Mouse (Mus musculus) central nervous system, embryonic 18 days (tissue): ENCODE results near the gene Gphn. TPM values are rescaled to one million over a fixed set of nuclear protein-coding genes. Genes with fewer than 3 reads are reported as not detected.

Experiments used
- polyA plus RNA-seq: library from polyadenylated mRNA; depleted of rRNA; stranded (reverse); fragments of >200 nt; gene quantifications from 2 replicates; pipeline ENCODE4 v1.2.3, GENCODE M21; 2012; rRNA removed

Gene Gphn
- polyA plus RNA-seq, result 63.9 and 67.3 TPM in 2 replicates

DNA sequence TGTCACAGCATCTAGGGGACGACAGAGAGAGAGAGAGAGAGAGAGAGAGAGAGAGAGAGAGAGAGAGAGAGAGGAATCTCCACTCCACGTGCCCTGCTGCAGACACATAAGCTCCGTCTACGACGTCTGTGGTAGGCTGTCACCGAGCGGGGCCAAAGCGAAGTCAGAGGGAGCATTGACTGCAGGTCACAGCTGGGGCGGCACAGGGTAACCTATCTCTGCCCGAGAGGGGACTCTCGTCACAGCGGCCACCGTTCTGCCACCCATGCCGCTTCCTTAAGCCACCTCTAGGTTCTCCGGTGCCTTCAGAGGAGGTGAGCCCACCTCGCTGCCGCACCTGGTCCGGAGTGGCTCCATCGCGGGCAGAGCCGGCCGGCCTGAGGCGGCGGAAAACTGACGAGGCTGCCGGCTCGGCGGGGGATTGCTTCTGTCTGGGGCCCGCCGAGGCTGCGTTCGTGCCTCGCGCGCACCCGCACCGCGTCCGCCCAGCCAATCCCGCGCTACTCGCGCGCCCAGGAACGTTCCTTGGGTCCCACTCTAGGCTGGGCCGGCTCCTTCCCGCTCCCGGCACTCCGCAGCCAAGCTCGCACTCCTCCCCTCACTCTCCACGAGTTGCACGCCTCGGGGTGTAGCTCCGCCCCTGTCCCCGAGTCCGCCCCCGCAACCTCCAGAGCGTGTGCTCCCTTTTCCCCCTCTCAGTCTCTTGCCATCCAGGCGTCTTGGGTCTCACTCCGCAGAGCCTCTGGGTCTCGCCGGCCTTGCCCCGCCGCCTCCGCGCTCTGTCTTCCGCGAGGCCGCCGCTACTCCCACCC lies at the start of gene Gphn:
Gene Gphn (plus strand): TSS at position 673 of the 812 bp plus-strand sequence.

DNA sequence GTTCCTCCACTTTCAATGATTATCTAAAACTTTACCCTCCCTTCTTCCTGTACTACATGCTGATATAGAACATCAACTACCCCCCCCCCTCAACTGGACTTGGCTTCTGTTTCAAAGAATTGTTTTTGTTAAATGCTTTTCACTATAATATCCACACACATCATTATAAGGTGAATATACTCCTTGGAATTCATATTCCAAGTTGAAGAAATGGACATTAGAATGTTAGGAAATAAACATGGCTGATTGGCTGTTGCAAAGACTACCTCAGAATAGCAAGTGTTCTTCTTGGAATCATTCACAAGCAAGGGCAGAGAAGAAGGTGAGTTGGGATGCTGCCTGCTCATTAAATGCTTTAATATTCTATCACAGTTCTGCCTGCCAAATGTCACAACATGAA lies 32.2 kb upstream of the Gphn start, which contains the start of gene Gm6657:
Gene Gm6657 (plus strand): TSS at position 301 of the 400 bp plus-strand sequence.

DNA sequence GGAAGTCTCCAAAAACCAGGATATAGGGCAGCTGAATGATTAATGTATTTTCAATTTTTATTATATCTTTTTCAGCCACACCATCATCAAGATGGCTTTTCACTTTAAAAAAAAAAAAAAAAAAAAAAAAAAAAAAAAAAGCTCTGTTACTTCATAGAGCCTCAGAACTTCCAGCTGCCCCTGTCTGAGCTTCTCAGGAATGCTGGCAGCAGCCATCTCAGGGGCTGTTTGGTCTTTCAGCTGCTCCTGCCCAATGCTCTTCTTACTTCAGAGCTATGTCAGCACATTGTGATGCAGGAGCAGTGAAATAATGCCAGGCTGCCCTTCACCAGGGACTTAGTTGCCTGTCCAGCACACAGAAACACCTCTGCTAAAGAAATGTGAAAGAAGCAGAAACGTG lies 465.1 kb downstream of the Gphn start, which contains the start of gene Fam71d:
Gene Fam71d (plus strand): TSS at position 211 of the 400 bp plus-strand sequence.

Other genes with a start within 250 kb of the Gphn start
- not detected in 2 replicates for gene Gm6657, start 32.1 kb upstream of the Gphn start, polyA plus RNA-seq